Mouse (Mus musculus): ENCODE results near the gene Gm8297.
"Not testable (repeated sequence)": the region's sequence is repeated elsewhere in the genome, so short reads cannot be mapped to it uniquely, and the experiment has no call there.

Gm8297 gene

DNA sequence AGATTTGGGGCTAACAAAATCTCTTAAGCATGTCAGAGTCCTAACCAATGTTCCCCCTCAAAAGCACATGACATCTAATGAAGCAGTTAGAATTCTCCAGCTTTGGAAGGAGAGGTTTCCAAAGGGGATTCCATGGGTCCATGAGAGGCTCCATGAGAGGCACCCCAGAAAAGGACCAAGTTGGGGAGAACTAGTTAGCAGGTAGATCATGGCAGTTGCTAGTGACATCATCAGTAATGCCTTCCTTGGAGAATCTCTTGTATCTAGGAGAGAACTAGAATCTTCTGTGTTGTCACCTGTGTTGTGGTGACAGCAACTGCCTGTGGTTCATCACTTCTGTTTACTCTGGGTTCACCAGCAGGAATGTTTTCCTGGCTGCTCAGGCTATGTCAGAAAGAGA is at the start of gene Gm8297:
Gm8297 (plus strand) TSS at position 301 of the 400 bp plus-strand sequence.
- DNase-seq (ENCODE audit: low spot score in 2 of 2): not testable (repeated sequence)

DNA sequence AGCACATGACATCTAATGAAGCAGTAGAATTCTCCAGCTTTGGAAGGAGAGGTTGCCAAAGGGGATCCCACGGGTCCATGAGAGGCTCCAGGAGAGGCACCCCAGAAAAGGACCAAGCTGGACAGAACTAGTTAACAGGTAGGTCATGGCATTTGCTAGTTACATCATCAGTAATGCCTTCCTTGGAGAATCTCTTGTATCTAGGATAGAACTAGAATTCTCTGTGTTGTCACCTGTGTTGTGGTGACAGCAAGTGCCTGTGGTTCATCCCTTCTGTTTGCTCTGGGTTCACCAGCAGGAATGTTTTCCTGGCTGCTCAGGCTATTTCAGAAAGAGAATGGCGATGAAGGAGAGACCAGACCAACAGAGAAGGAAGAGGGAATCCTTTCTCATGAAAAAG is 31.9 kb downstream of the Gm8297 start, which contains the start of gene Gm3298:
Gm3298 (plus strand) TSS at position 301 of the 400 bp plus-strand sequence.
- DNase-seq (ENCODE audit: low spot score in 2 of 2): not testable (repeated sequence)
